Mouse (Mus musculus) embryonic facial prominence, embryonic 12.5 days (tissue): Measurements from ENCODE around the gene Gm10840. TPM values are rescaled to one million over a fixed set of nuclear protein-coding genes. Genes with fewer than 3 reads are reported as not detected.
"Not testable (repeated sequence)": the region's sequence is repeated elsewhere in the genome, so short reads cannot be mapped to it uniquely, and the experiment has no call there.

Experiments used
- ATAC-seq: fragments of 200-750 bp; cut with Nextera tagmentation; 2 replicates; pipeline ENCODE4 v1.8.0; 2017; ENCODE audit not compliant: insufficient number of reproducible peaks, insufficient read depth, low FRiP score, low TSS enrichment
- H3K27ac ChIP-seq: fragments of 300-500 bp; sonication (generic); 2 replicates; pipeline ENCODE4 v1.5.1; 2016; ENCODE audit warnings: mild to moderate bottlenecking
- H3K27me3 ChIP-seq: fragments of 300-500 bp; sonication (generic); 2 replicates; pipeline ENCODE4 v1.6.1; 2016; ENCODE audit warnings: mild to moderate bottlenecking, moderate library complexity
- H3K36me3 ChIP-seq: fragments of 300-500 bp; sonication (generic); 2 replicates; pipeline ENCODE4 v1.6.1; 2016; ENCODE audit warnings: mild to moderate bottlenecking
- H3K4me1 ChIP-seq: fragments of 300-500 bp; sonication (generic); 2 replicates; pipeline ENCODE4 v1.6.1; 2016
- H3K4me2 ChIP-seq: fragments of 300-500 bp; sonication (generic); replicated peaks from 2 replicates; pipeline ENCODE4 v1.6.1; 2016; ENCODE audit warnings: mild to moderate bottlenecking, moderate library complexity
- H3K4me3 ChIP-seq: fragments of 300-500 bp; sonication (generic); 2 replicates; pipeline ENCODE4 v1.5.1; 2016; ENCODE audit warnings: mild to moderate bottlenecking
- H3K9ac ChIP-seq: fragments of 300-500 bp; sonication (generic); 2 replicates; pipeline ENCODE4 v1.6.1; 2016; ENCODE audit warnings: mild to moderate bottlenecking, moderate library complexity
- H3K9me3 ChIP-seq: fragments of 300-500 bp; sonication (generic); 2 replicates; pipeline ENCODE4 v1.6.1; 2016; ENCODE audit warnings: mild to moderate bottlenecking, moderate library complexity
- WGBS: fragments of 180-500 bp; shearing (Covaris S2); methylation state at CpG from one replicate; pipeline ENCODE4 v1.1.7; 2016; 5-methylcytosine and 5-hydroxymethylcytosine counted together
- polyA plus RNA-seq: library from polyadenylated mRNA; unstranded; fragments of >200 nt; fragmentation: Nextera tagmentation; extraction: Ambion mirVana; gene quantifications from 2 replicates; pipeline ENCODE4 v1.2.1, GENCODE M21; 2016

Gene Gm10840
- polyA plus RNA-seq, 1 experiment from 2014 or later = not detected

- WGBS = 89% methylated on average over 4 of the region's 4 CpGs
- Histone ChIP-seq H3K36me3 (peaks cover 9% of the 10 kb centered on the region; the same call in 1 of the 2 replicates), H3K4me2 (no peak overlapping the region), H3K4me1 (peaks cover 3% of the 10 kb centered on the region; the same call in 1 of the 2 replicates), H3K9me3 (no peaks in the 10 kb centered on the region), H3K27me3 (no peaks in the 10 kb centered on the region), H3K9ac (no peak overlapping the region), H3K4me3 (no peak overlapping the region), H3K27ac (no peak overlapping the region)
- no peak for ATAC-seq
Observed at GRCm38 (mm10) chr11:106187326-106187725, 26.7 kb downstream of the Gm10840 start.

- no peak overlapping the region for H3K27ac ChIP-seq
- no peak for ATAC-seq
- H3K9me3 ChIP-seq = no peaks in the 10 kb centered on the region
- no peak overlapping the region for H3K4me3 ChIP-seq
- H3K4me2 ChIP-seq = no peak overlapping the region
- H3K27me3 ChIP-seq = no peaks in the 10 kb centered on the region
- H3K9ac ChIP-seq = no peak overlapping the region
- H3K36me3 ChIP-seq = peaks cover 4% of the 10 kb centered on the region; the same call in 1 of the 2 replicates
- H3K4me1 ChIP-seq = peaks cover 7% of the 10 kb centered on the region; the same call in 1 of the 2 replicates
- WGBS = 90% methylated on average over 3 of the region's 3 CpGs
Observed at GRCm38 (mm10) chr11:106191716-106192115, 31.1 kb downstream of the Gm10840 start.

- Histone ChIP-seq H3K27ac (no peak overlapping the region), H3K27me3 (no peaks in the 10 kb centered on the region), H3K4me2 (peak overlapping the region; percentile 67), H3K36me3 (peaks cover 7% of the 10 kb centered on the region), H3K9ac (no peak overlapping the region), H3K4me3 (peak overlapping the region; percentile 67), H3K9me3 (no peaks in the 10 kb centered on the region), H3K4me1 (peaks cover 7% of the 10 kb centered on the region; the same call in 1 of the 2 replicates)
- ATAC-seq = no peak
- WGBS = 88% methylated on average over 5 of the region's 5 CpGs
Observed at GRCm38 (mm10) chr11:106192241-106192640, 31.6 kb downstream of the Gm10840 start.

- Histone ChIP-seq H3K9me3 (no peaks in the 10 kb centered on the region), H3K9ac (peak overlapping the region; percentile 75), H3K4me1 (peaks cover 7% of the 10 kb centered on the region; the same call in 1 of the 2 replicates), H3K4me3 (peak overlapping the region; percentile 67), H3K27ac (peak overlapping the region; percentile 88), H3K4me2 (peak overlapping the region; percentile 67), H3K36me3 (peaks cover 13% of the 10 kb centered on the region), H3K27me3 (no peaks in the 10 kb centered on the region)
- WGBS = 11% methylated on average over 19 of the region's 19 CpGs
- peak; percentile 2; the same call in 1 of the 2 replicates for ATAC-seq
Observed at GRCm38 (mm10) chr11:106192657-106193370, 32.2 kb downstream of the Gm10840 start.

GRCm38 (mm10) chr11:106193371-106194154 is 32.9 kb downstream of the Gm10840 start:
- Histone ChIP-seq H3K27me3 (no peaks in the 10 kb centered on the region), H3K4me3 (peak overlapping the region; percentile 67), H3K4me2 (peak overlapping the region; percentile 67), H3K4me1 (peaks cover 7% of the 10 kb centered on the region; the same call in 1 of the 2 replicates), H3K36me3 (peaks cover 20% of the 10 kb centered on the region), H3K27ac (peak overlapping the region; percentile 88), H3K9ac (peak overlapping the region; percentile 75), H3K9me3 (no peaks in the 10 kb centered on the region)
- WGBS = under 1% methylated on average over 43 of the region's 44 CpGs
- ATAC-seq = peak; percentile 97

GRCm38 (mm10) chr11:106194155-106194541 is 33.5 kb downstream of the Gm10840 start:
- WGBS = 39% methylated on average over 3 of the region's 3 CpGs
- peak overlapping the region; percentile 73 for H3K9ac ChIP-seq
- H3K27me3 ChIP-seq = no peaks in the 10 kb centered on the region
- H3K4me1 ChIP-seq = peaks cover 7% of the 10 kb centered on the region; the same call in 1 of the 2 replicates
- H3K9me3 ChIP-seq = no peaks in the 10 kb centered on the region
- no peak for ATAC-seq
- H3K36me3 ChIP-seq = peaks cover 21% of the 10 kb centered on the region
- peak overlapping the region; percentile 67 for H3K4me2 ChIP-seq
- H3K4me3 ChIP-seq = peak overlapping the region; percentile 67
- peak overlapping the region; percentile 88 for H3K27ac ChIP-seq

- Histone ChIP-seq H3K4me1 (peaks cover 7% of the 10 kb centered on the region; the same call in 1 of the 2 replicates), H3K27me3 (no peaks in the 10 kb centered on the region), H3K9me3 (no peaks in the 10 kb centered on the region), H3K4me3 (no peak overlapping the region), H3K27ac (0 out of 2 replicates have a peak overlapping the region, but pooled peaks have one; percentile 23), H3K4me2 (no peak overlapping the region), H3K9ac (no peak overlapping the region), H3K36me3 (peaks cover 21% of the 10 kb centered on the region)
- 92% methylated on average over 7 of the region's 7 CpGs for WGBS
- ATAC-seq = no peak
Observed at GRCm38 (mm10) chr11:106194891-106195290, 34.2 kb downstream of the Gm10840 start.

- Histone ChIP-seq H3K36me3 (peaks cover 21% of the 10 kb centered on the region), H3K4me1 (peaks cover 7% of the 10 kb centered on the region; the same call in 1 of the 2 replicates), H3K4me2 (no peak overlapping the region), H3K27ac (0 out of 2 replicates have a peak overlapping the region, but pooled peaks have one; percentile 23), H3K9me3 (no peaks in the 10 kb centered on the region), H3K27me3 (no peaks in the 10 kb centered on the region), H3K9ac (no peak overlapping the region), H3K4me3 (no peak overlapping the region)
- ATAC-seq = no peak
Observed at GRCm38 (mm10) chr11:106195341-106195740, 34.7 kb downstream of the Gm10840 start.

GRCm38 (mm10) chr11:106198277-106198676 is 37.6 kb downstream of the Gm10840 start:
- WGBS = 81% methylated on average over 4 of the region's 4 CpGs
- no peak overlapping the region for H3K4me3 ChIP-seq
- no peaks in the 10 kb centered on the region for H3K9me3 ChIP-seq
- H3K4me1 ChIP-seq = no peaks in the 10 kb centered on the region
- H3K36me3 ChIP-seq = peaks cover 44% of the 10 kb centered on the region
- no peaks in the 10 kb centered on the region for H3K27me3 ChIP-seq
- no peak overlapping the region for H3K9ac ChIP-seq
- no peak overlapping the region for H3K27ac ChIP-seq
- ATAC-seq = no peak
- H3K4me2 ChIP-seq = no peak overlapping the region

- not testable (repeated sequence) for H3K27me3 ChIP-seq, H3K9me3 ChIP-seq, H3K4me1 ChIP-seq, ATAC-seq, H3K9ac ChIP-seq, H3K4me3 ChIP-seq, H3K4me2 ChIP-seq, H3K27ac ChIP-seq
- WGBS = 93% methylated on average over 7 of the region's 7 CpGs
- peaks cover 59% of the 10 kb centered on the region for H3K36me3 ChIP-seq
Observed at GRCm38 (mm10) chr11:106199997-106200396, 39.3 kb downstream of the Gm10840 start.

- H3K4me2 ChIP-seq = no peak overlapping the region
- H3K27me3 ChIP-seq = no peaks in the 10 kb centered on the region
- no peaks in the 10 kb centered on the region for H3K9me3 ChIP-seq
- H3K4me1 ChIP-seq = no peaks in the 10 kb centered on the region
- H3K9ac ChIP-seq = no peak overlapping the region
- no peak for ATAC-seq
- WGBS = 75% methylated on average over 6 of the region's 6 CpGs
- H3K27ac ChIP-seq = no peak overlapping the region
- no peak overlapping the region for H3K4me3 ChIP-seq
- peaks cover 66% of the 10 kb centered on the region for H3K36me3 ChIP-seq
Observed at GRCm38 (mm10) chr11:106200756-106201155, 40.1 kb downstream of the Gm10840 start.
